In genomic region chr6:25320291-25320844, GRCm38 (mm10) we compare ENCODE assay signal across 19 mouse cellular contexts.
A peak's percentile ranks its signal among the peaks of the same experiment; 100 is the strongest.
DNase-seq lines count a peak whose midpoint lies in the region; ATAC-seq and TF ChIP-seq lines count a peak whose summit lies in the region.
"Had no signal": no experiment of that assay in that cellular context is flagged by ENCODE, and none has a peak within 500 bp of the region (broad histone marks: within the 10 kb centered on the region; RNA-seq: fewer than 3 reads in every experiment).

No protein-coding gene starts in this region.

- H3K27ac ChIP-seq in embryonic facial prominence, embryonic 14.5 days (replicated peaks; ENCODE audit: low read depth, low read length): no peak overlapping the region
- H3K27ac ChIP-seq in embryonic facial prominence, embryonic 10.5 days (replicated peaks): no peak overlapping the region
- no peak overlapping the region for H3K27ac ChIP-seq in kidney, adult 2 months (ENCODE audit: insufficient read depth, low read depth, low read length)
- H3K27ac ChIP-seq: forebrain, embryonic 15.5 days; gastrocnemius, adult 2 months; hindbrain, embryonic 10.5 days; hindbrain, embryonic 14.5 days had no signal

- H3K27me3 ChIP-seq in embryonic facial prominence, embryonic 14.5 days (replicated peaks; ENCODE audit: control insufficient read depth, insufficient read depth, low read length): no peaks in the 10 kb centered on the region
- H3K27me3 ChIP-seq in embryonic facial prominence, embryonic 10.5 days (replicated peaks; ENCODE audit: low read depth, poor library complexity, severe bottlenecking): no peaks in the 10 kb centered on the region
- H3K27me3 ChIP-seq in kidney, adult 2 months (replicated peaks; ENCODE audit: control insufficient read depth, insufficient read depth, low read length): no peaks in the 10 kb centered on the region
- H3K27me3 ChIP-seq: forebrain, embryonic 15.5 days; heart, embryonic 12.5 days had no signal

- no peaks in the 10 kb centered on the region for H3K4me1 ChIP-seq in embryonic facial prominence, embryonic 14.5 days (ENCODE audit: control insufficient read depth, insufficient read depth, low read length)
- no peaks in the 10 kb centered on the region for H3K4me1 ChIP-seq in embryonic facial prominence, embryonic 10.5 days
- no peaks in the 10 kb centered on the region for H3K4me1 ChIP-seq in kidney, adult 2 months (ENCODE audit: control insufficient read depth, insufficient read depth, low read length)
- H3K4me1 ChIP-seq: forebrain, embryonic 15.5 days; hindbrain, embryonic 10.5 days had no signal

- no peak overlapping the region for H3K9ac ChIP-seq in embryonic facial prominence, embryonic 14.5 days (ENCODE audit: low read depth, low read length)
- H3K9ac ChIP-seq: forebrain, embryonic 15.5 days; heart, embryonic 12.5 days; hindbrain, embryonic 14.5 days had no signal

- no peak for TF ChIP-seq POLR2A in kidney, adult 2 months (IDR thresholded peaks at IDR 0.05; ENCODE audit: low read depth, low read length)

- no peak for TF ChIP-seq CTCF in kidney, adult 2 months (conservative IDR thresholded peaks at IDR 0.05; ENCODE audit: insufficient read depth, insufficient read length, low read depth, low read length)

- 74% methylated on average over 6 of the region's 6 CpGs for WGBS in embryonic facial prominence, embryonic 14.5 days
- 90% methylated on average over 6 of the region's 6 CpGs for WGBS in embryonic facial prominence, embryonic 10.5 days
- WGBS in kidney, adult 2 months: 78% methylated on average over 6 of the region's 6 CpGs

- no peak overlapping the region for H3K4me2 ChIP-seq in embryonic facial prominence, embryonic 14.5 days (ENCODE audit: low read depth, low read length)
- H3K4me2 ChIP-seq: forebrain, embryonic 15.5 days; heart, embryonic 12.5 days; hindbrain, embryonic 14.5 days had no signal

- no peaks in the 10 kb centered on the region for H3K9me3 ChIP-seq in embryonic facial prominence, embryonic 14.5 days (ENCODE audit: control insufficient read depth, low read length)
- no peaks in the 10 kb centered on the region for H3K9me3 ChIP-seq in embryonic facial prominence, embryonic 10.5 days
- H3K9me3 ChIP-seq: forebrain, embryonic 15.5 days; G1E; heart, embryonic 12.5 days; hindbrain, embryonic 10.5 days had no signal

- DNase-seq in embryonic facial prominence, embryonic 14.5 days (ENCODE audit: low spot score): peak; percentile 24
- DNase-seq in embryonic facial prominence, embryonic 10.5 days (ENCODE audit: low spot score): no peak
- peak; percentile 12 for DNase-seq in kidney, adult 2 months
- DNase-seq in kidney, postnatal 14 days: no peak
- DNase-seq in right cerebral cortex, postnatal 10 days (ENCODE audit: low spot score in 2 of 2): peak; percentile 19 to 24
- no peak for DNase-seq in right cerebral cortex, adult 2 months (ENCODE audit: low spot score in 2 of 2)
- no peak for DNase-seq in gastrocnemius, adult 18-20 months (ENCODE audit: low spot score)
- DNase-seq: adrenal gland, postnatal 10 days; B cell, adult 2 months; cerebellum, adult 2 months; cerebellum, postnatal 10 days; gastrocnemius, adult 2 months; gastrocnemius, postnatal 25 days had no signal

- H3K36me3 ChIP-seq in embryonic facial prominence, embryonic 14.5 days (ENCODE audit: control insufficient read depth, insufficient read depth, low read length): no peaks in the 10 kb centered on the region
- H3K36me3 ChIP-seq in embryonic facial prominence, embryonic 10.5 days (replicated peaks): no peaks in the 10 kb centered on the region
- H3K36me3 ChIP-seq in kidney, adult 2 months (ENCODE audit: control insufficient read depth, insufficient read depth, low read length): no peaks in the 10 kb centered on the region; the same call in 1 of the 2 replicates
- H3K36me3 ChIP-seq: forebrain, embryonic 15.5 days; G1E; heart, embryonic 12.5 days; hindbrain, embryonic 10.5 days had no signal

- no peak overlapping the region for H3K4me3 ChIP-seq in embryonic facial prominence, embryonic 14.5 days (ENCODE audit: low read depth, low read length)
- H3K4me3 ChIP-seq in embryonic facial prominence, embryonic 10.5 days: no peak overlapping the region
- H3K4me3 ChIP-seq in kidney, adult 2 months (ENCODE audit: insufficient read depth, low read depth, low read length): no peak overlapping the region
- H3K4me3 ChIP-seq: forebrain, embryonic 15.5 days; gastrocnemius, adult 2 months; heart, embryonic 12.5 days; hindbrain, embryonic 10.5 days had no signal

- no peak for ATAC-seq in embryonic facial prominence, embryonic 14.5 days (ENCODE audit: low read depth)
- ATAC-seq: CD4-positive, CD25-positive, alpha-beta regulatory T cell, adult 4 months; forebrain, embryonic 15.5 days had no signal

Comparison
In these comparisons a context has a peak if more than half of its experiments do, and no peak if none do; other contexts are left out.
1. DNase-seq: peak in embryonic facial prominence, embryonic 14.5 days (single experiment), kidney, adult 2 months (single experiment) and right cerebral cortex, postnatal 10 days (2 of 2); none in embryonic facial prominence, embryonic 10.5 days (single experiment), kidney, postnatal 14 days (single experiment), right cerebral cortex, adult 2 months (0 of 2) and gastrocnemius, adult 18-20 months (single experiment).